Mouse (Mus musculus): Measurements from ENCODE around the gene Nexn. TPM values are rescaled to one million over a fixed set of nuclear protein-coding genes. Genes with fewer than 3 reads are reported as not detected.

The Nexn gene
- polyA plus RNA-seq, 1 experiment from 2014 or later, result 0.88 TPM

- no peak for ATAC-seq (replicated peaks)
- H3K4me1 ChIP-seq, result peaks cover 13% of the 10 kb centered on the region
- H3K27me3 ChIP-seq (replicated peaks), result no peaks in the 10 kb centered on the region
- no peak overlapping the region for H3K27ac ChIP-seq
- no peak overlapping the region for H3K9ac ChIP-seq
- H3K4me2 ChIP-seq, result no peak overlapping the region
- H3K9me3 ChIP-seq, result no peaks in the 10 kb centered on the region
- WGBS, result 71% methylated on average over 4 of the region's 4 CpGs
- H3K4me3 ChIP-seq, result no peak overlapping the region
- 0 out of 2 replicates have a peak, but pooled peaks cover 4% of the 10 kb centered on the region for H3K36me3 ChIP-seq (replicated peaks)
Measured at GRCm38 (mm10) chr3:152189306-152189705, 76.8 kb downstream of the Nexn start.

Other genes starting within 250 kb of the Nexn start
- 7.8 and 12.3 TPM in 2 replicates for gene Gipc2, start 100.1 kb downstream of the Nexn start, polyA plus RNA-seq (2015; fragmentation: Nextera tagmentation; extraction: Ambion mirVana)
- gene Dnajb4, start 56.0 kb downstream of the Nexn start, polyA plus RNA-seq (2015; fragmentation: Nextera tagmentation; extraction: Ambion mirVana), result 40.0 and 41.0 TPM in 2 replicates
- 227 and 232 TPM in 2 replicates for gene Fubp1, start 55.9 kb downstream of the Nexn start, polyA plus RNA-seq (2015; fragmentation: Nextera tagmentation; extraction: Ambion mirVana)
- gene Miga1, start 74.1 kb upstream of the Nexn start, polyA plus RNA-seq (2015; fragmentation: Nextera tagmentation; extraction: Ambion mirVana), result 19.1 and 21.7 TPM in 2 replicates
- 89.2 and 92.8 TPM in 2 replicates for gene Usp33, start 80.1 kb upstream of the Nexn start, polyA plus RNA-seq (2015; fragmentation: Nextera tagmentation; extraction: Ambion mirVana)
- 31.3 and 32.9 TPM in 2 replicates for gene Zzz3, start 129.1 kb upstream of the Nexn start, polyA plus RNA-seq (2015; fragmentation: Nextera tagmentation; extraction: Ambion mirVana)